Mouse (Mus musculus) E14TG2a.4 (cell line): ENCODE measurements around the gene Wbp11.

Experiments
- CTCF ChIP-seq: conservative IDR thresholded peaks from 2 replicates; pipeline ENCODE4 v1.5.1; 2014; ENCODE audit warnings: low read length
- NANOG ChIP-seq: IDR thresholded peaks from 2 replicates; pipeline ENCODE4 v1.6.1; 2014; ENCODE audit warnings: borderline replicate concordance, low read length, mixed read lengths
- POU5F1 ChIP-seq: IDR thresholded peaks from 2 replicates; pipeline ENCODE4 v1.6.1; 2014; ENCODE audit warnings: low read length, borderline replicate concordance

DNA sequence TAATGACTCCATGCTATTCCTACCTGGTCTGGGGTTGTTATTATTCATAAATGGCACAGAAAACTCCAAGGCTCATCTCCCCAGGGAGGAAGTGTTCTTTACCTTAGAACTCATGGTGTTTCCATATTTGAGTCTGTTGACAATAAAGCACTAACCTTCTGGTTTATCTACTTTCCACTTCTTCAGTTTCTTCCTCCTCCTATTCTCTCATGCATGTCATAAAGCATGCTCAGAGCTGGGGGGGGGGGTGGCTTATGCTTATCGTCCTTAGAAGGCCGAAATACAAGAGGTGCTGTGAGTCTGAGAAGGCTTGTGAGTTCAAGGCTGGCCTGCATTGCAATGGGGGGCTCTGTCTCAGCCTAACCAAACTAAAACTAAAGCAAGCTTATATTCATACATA, 27.1 kb upstream of the Wbp11 start:
- TF ChIP-seq CTCF (no peak), NANOG (no peak), POU5F1 (no peak)
